Mouse (Mus musculus): ENCODE data around the gene Fry.

Gene Fry

GRCm38 (mm10) chr5:150331821-150332220 lies 213.4 kb downstream of the Fry start:
- DNase-seq (ENCODE audit: low read depth, low spot score): no peak

GRCm38 (mm10) chr5:150332810-150333209 lies 214.4 kb downstream of the Fry start:
- DNase-seq (ENCODE audit: low read depth, low spot score): peak; percentile 16

- no peak for DNase-seq (ENCODE audit: low read depth, low spot score)
These were observed 214.9 kb downstream of the Fry start for GRCm38 (mm10) chr5:150333328-150333731.

- no peak for DNase-seq (ENCODE audit: low read depth, low spot score)
These were observed 218.0 kb downstream of the Fry start for GRCm38 (mm10) chr5:150336451-150336850.

GRCm38 (mm10) chr5:150337696-150338095 lies 219.3 kb downstream of the Fry start:
- DNase-seq (ENCODE audit: low read depth, low spot score): no peak

- no peak for DNase-seq (ENCODE audit: low read depth, low spot score)
These were observed 222.5 kb downstream of the Fry start for GRCm38 (mm10) chr5:150340944-150341343.

- peak; percentile 59 for DNase-seq (ENCODE audit: low read depth, low spot score)
These were observed 223.7 kb downstream of the Fry start for GRCm38 (mm10) chr5:150342139-150342538.

GRCm38 (mm10) chr5:150345946-150346345 lies 227.5 kb downstream of the Fry start:
- no peak for DNase-seq (ENCODE audit: low read depth, low spot score)

GRCm38 (mm10) chr5:150346378-150346777 lies 227.9 kb downstream of the Fry start:
- DNase-seq (ENCODE audit: low read depth, low spot score): peak; percentile 18

- peak; percentile 39 for DNase-seq (ENCODE audit: low read depth, low spot score)
These were observed 229.4 kb downstream of the Fry start for GRCm38 (mm10) chr5:150347845-150348244.

GRCm38 (mm10) chr5:150348302-150348701 lies 229.9 kb downstream of the Fry start:
- no peak for DNase-seq (ENCODE audit: low read depth, low spot score)

- DNase-seq (ENCODE audit: low read depth, low spot score): no peak
These were observed 232.7 kb downstream of the Fry start for GRCm38 (mm10) chr5:150351191-150351590.

- peak; percentile 60 for DNase-seq (ENCODE audit: low read depth, low spot score)
These were observed 240.2 kb downstream of the Fry start for GRCm38 (mm10) chr5:150358671-150359070.

- DNase-seq (ENCODE audit: low read depth, low spot score): no peak
These were observed 243.8 kb downstream of the Fry start for GRCm38 (mm10) chr5:150362241-150362640.

- no peak for DNase-seq (ENCODE audit: low read depth, low spot score)
These were observed 246.2 kb downstream of the Fry start for GRCm38 (mm10) chr5:150364621-150365020.

- DNase-seq (ENCODE audit: low read depth, low spot score): peak; percentile 64
These were observed 248.6 kb downstream of the Fry start for GRCm38 (mm10) chr5:150367027-150367426.

GRCm38 (mm10) chr5:150370291-150370690 lies 251.8 kb downstream of the Fry start:
- DNase-seq (ENCODE audit: low read depth, low spot score): no peak

- no peak for DNase-seq (ENCODE audit: low read depth, low spot score)
These were observed 252.4 kb downstream of the Fry start for GRCm38 (mm10) chr5:150370895-150371294.

GRCm38 (mm10) chr5:150372956-150373355 lies 254.5 kb downstream of the Fry start:
- no peak for DNase-seq (ENCODE audit: low read depth, low spot score)

GRCm38 (mm10) chr5:150374778-150375559 lies 256.5 kb downstream of the Fry start:
- DNase-seq (ENCODE audit: low read depth, low spot score): no peak

GRCm38 (mm10) chr5:150378586-150378985 lies 260.1 kb downstream of the Fry start:
- DNase-seq (ENCODE audit: low read depth, low spot score): no peak

GRCm38 (mm10) chr5:150380767-150381166 lies 262.3 kb downstream of the Fry start:
- no peak for DNase-seq (ENCODE audit: low read depth, low spot score)

- DNase-seq (ENCODE audit: low read depth, low spot score): no peak
These were observed 264.0 kb downstream of the Fry start for GRCm38 (mm10) chr5:150382411-150382810.
